Mouse (Mus musculus): ENCODE measurements at regions not wholly inside any gene's neighbourhood (a gene's known extent, or its start where the extent isn't known, plus 50 kb on each side); places are given as distances from the start of the nearest gene placed in this dataset.

DNA sequence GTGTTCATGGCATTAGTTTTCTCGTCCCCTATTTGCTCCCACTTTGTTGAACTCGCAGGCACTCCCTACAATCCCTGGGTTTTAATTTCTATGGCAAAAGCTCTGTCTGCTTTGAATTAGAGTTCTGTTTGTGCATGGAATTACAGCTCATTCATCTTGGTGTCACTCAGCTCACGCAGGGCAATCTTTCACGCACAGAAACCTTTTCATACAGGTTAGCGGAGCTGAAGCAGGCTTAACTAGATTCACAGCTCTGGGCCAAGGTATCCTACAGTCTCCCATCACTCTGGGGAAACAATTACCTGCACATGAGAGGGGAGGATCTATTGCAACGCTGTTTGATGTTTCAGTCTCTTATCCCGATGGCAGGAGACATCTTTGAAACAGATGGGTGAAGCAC is 95.3 kb upstream of the Kbtbd8 start:
- TF ChIP-seq CTCF (IDR thresholded peaks at IDR 0.05; ENCODE audit: low read depth), result no peak
- no peak for TF ChIP-seq EP300 (IDR thresholded peaks at IDR 0.05; ENCODE audit: low read depth)
